20 mouse cellular contexts compared by ENCODE assay signal in the genomic region with DNA sequence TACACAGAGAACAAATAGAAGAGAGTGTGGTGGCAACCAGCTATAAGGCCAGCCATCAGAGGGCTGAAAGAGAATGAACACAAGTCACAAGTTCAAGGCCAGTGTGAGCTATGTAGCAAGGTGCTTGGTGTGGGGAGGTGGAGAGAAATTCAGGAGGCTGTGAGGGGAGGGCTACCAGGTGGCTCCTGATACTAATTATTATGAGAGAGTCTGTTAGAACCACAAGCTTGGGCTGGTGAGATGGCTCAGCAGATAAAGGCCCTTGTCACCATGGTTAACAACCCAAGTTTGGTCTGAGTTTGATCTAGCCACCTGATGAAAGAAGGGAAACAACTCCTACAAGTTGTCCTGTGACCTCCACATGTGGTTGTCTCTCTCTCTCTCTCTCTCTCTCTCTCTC.
"Had no signal": no experiment of that assay in that cellular context is flagged by ENCODE, and none has a peak within 500 bp of the region (broad histone marks: within the 10 kb centered on the region; RNA-seq: fewer than 3 reads in every experiment).

No protein-coding gene starts in this region.

- ATAC-seq: midbrain, embryonic 15.5 days had no signal

- DNase-seq: kidney, adult 11 months; kidney, adult 8-10 months; kidney, postnatal 10 days; kidney, postnatal 36 days; layer of hippocampus, postnatal 36 days; liver, embryonic 13.5 days; lung, adult 18-20 months; lung, postnatal 10 days; lung, postnatal 36 days; retina, postnatal 1 day; right cerebral cortex, postnatal 25 days; spleen, adult 18-20 months; thymus, postnatal 25 days had no signal

- H3K27ac ChIP-seq: kidney, embryonic 15.5 days; left cerebral cortex, adult 2 months; liver, embryonic 13.5 days; lung, embryonic 15.5 days; midbrain, embryonic 12.5 days; midbrain, embryonic 15.5 days; neural tube, embryonic 13.5 days; stomach, embryonic 15.5 days had no signal

- H3K4me3 ChIP-seq: kidney, embryonic 15.5 days; left cerebral cortex, adult 2 months; liver, embryonic 13.5 days; lung, embryonic 15.5 days; midbrain, embryonic 12.5 days; midbrain, embryonic 15.5 days; neural tube, embryonic 13.5 days; stomach, embryonic 15.5 days had no signal

- H3K9me3 ChIP-seq: kidney, embryonic 15.5 days; liver, embryonic 13.5 days; lung, embryonic 15.5 days; midbrain, embryonic 12.5 days; midbrain, embryonic 15.5 days; neural tube, embryonic 13.5 days; stomach, embryonic 15.5 days had no signal

- H3K27me3 ChIP-seq: kidney, embryonic 15.5 days; liver, embryonic 13.5 days; lung, embryonic 15.5 days; midbrain, embryonic 12.5 days; midbrain, embryonic 15.5 days; neural tube, embryonic 13.5 days; stomach, embryonic 15.5 days had no signal

- H3K9ac ChIP-seq: kidney, embryonic 15.5 days; liver, embryonic 13.5 days; lung, embryonic 15.5 days; midbrain, embryonic 12.5 days; midbrain, embryonic 15.5 days; neural tube, embryonic 13.5 days; stomach, embryonic 15.5 days had no signal

- H3K36me3 ChIP-seq: kidney, embryonic 15.5 days; liver, embryonic 13.5 days; lung, embryonic 15.5 days; midbrain, embryonic 12.5 days; midbrain, embryonic 15.5 days; neural tube, embryonic 13.5 days; stomach, embryonic 15.5 days had no signal

- H3K4me2 ChIP-seq: kidney, embryonic 15.5 days; liver, embryonic 13.5 days; lung, embryonic 15.5 days; midbrain, embryonic 12.5 days; midbrain, embryonic 15.5 days; neural tube, embryonic 13.5 days; stomach, embryonic 15.5 days had no signal
